Mouse (Mus musculus): ENCODE measurements at regions not wholly inside any gene's neighbourhood (a gene's known extent, or its start where the extent isn't known, plus 50 kb on each side); places are given as distances from the start of the nearest gene placed in this dataset.

GRCm38 (mm10) chr3:147919701-147920100, 1067.5 kb downstream of the Ttll7 start:
- no peak for DNase-seq (ENCODE audit: low spot score)
- intact Hi-C loops (cut with DNase I), result no loop called here

- DNase-seq (ENCODE audit: low spot score), result no peak
- intact Hi-C loops (cut with DNase I), result no loop called here
These were observed 1067.0 kb downstream of the Ttll7 start for GRCm38 (mm10) chr3:147919146-147919545.

GRCm38 (mm10) chr3:147896751-147897150, 1044.6 kb downstream of the Ttll7 start:
- no peak for DNase-seq (ENCODE audit: low spot score)
- intact Hi-C loops (cut with DNase I), result no loop called here

GRCm38 (mm10) chr3:147891682-147892081, 1039.5 kb downstream of the Ttll7 start:
- no peak for DNase-seq (ENCODE audit: low spot score)
- intact Hi-C loops (cut with DNase I), result no loop called here

- no peak for DNase-seq (ENCODE audit: low spot score)
- intact Hi-C loops (cut with DNase I), result no loop called here
These were observed 1034.2 kb downstream of the Ttll7 start for GRCm38 (mm10) chr3:147886261-147886893.

- DNase-seq (ENCODE audit: low spot score), result no peak
- intact Hi-C loops (cut with DNase I), result loop anchor here (1.0 kb wide), 1 partner anchor 13 kb away; no protein-coding TSS in a partner anchor
These were observed 1030.9 kb downstream of the Ttll7 start for GRCm38 (mm10) chr3:147882936-147883645.

GRCm38 (mm10) chr3:147878690-147879089, 1026.5 kb downstream of the Ttll7 start:
- intact Hi-C loops (cut with DNase I), result no loop called here
- no peak for DNase-seq (ENCODE audit: low spot score)

GRCm38 (mm10) chr3:147868281-147868680, 1016.1 kb downstream of the Ttll7 start:
- DNase-seq (ENCODE audit: low spot score), result no peak
- intact Hi-C loops (cut with DNase I), result no loop called here

GRCm38 (mm10) chr3:147853346-147853745, 1001.2 kb downstream of the Ttll7 start:
- DNase-seq (ENCODE audit: low spot score), result no peak
- intact Hi-C loops (cut with DNase I), result no loop called here

- no peak for DNase-seq (ENCODE audit: low spot score)
- intact Hi-C loops (cut with DNase I), result no loop called here
These were observed 1000.7 kb downstream of the Ttll7 start for GRCm38 (mm10) chr3:147852830-147853229.

GRCm38 (mm10) chr3:147841357-147841756, 989.2 kb downstream of the Ttll7 start:
- intact Hi-C loops (cut with DNase I), result no loop called here

GRCm38 (mm10) chr3:147838816-147839215, 986.6 kb downstream of the Ttll7 start:
- no peak for DNase-seq (ENCODE audit: low spot score)
- intact Hi-C loops (cut with DNase I), result no loop called here

More at GRCm38 (mm10) chr3:147841357-147841756, 989.2 kb downstream of the Ttll7 start:
- no peak for DNase-seq (ENCODE audit: low spot score)

GRCm38 (mm10) chr3:147835716-147836115, 983.5 kb downstream of the Ttll7 start:
- no peak for DNase-seq (ENCODE audit: low spot score)
- intact Hi-C loops (cut with DNase I), result no loop called here

- DNase-seq (ENCODE audit: low spot score), result no peak
- intact Hi-C loops (cut with DNase I), result no loop called here
These were observed 973.2 kb downstream of the Ttll7 start for GRCm38 (mm10) chr3:147825337-147825736.

GRCm38 (mm10) chr3:147824451-147824850, 972.3 kb downstream of the Ttll7 start:
- intact Hi-C loops (cut with DNase I), result no loop called here
- DNase-seq (ENCODE audit: low spot score), result no peak

- intact Hi-C loops (cut with DNase I), result no loop called here
- no peak for DNase-seq (ENCODE audit: low spot score)
These were observed 962.0 kb downstream of the Ttll7 start for GRCm38 (mm10) chr3:147814080-147814650.

GRCm38 (mm10) chr3:147802546-147802945, 950.4 kb downstream of the Ttll7 start:
- DNase-seq (ENCODE audit: low spot score), result no peak
- intact Hi-C loops (cut with DNase I), result no loop called here

- DNase-seq (ENCODE audit: low spot score), result no peak
- intact Hi-C loops (cut with DNase I), result no loop called here
These were observed 944.4 kb downstream of the Ttll7 start for GRCm38 (mm10) chr3:147796524-147796923.

GRCm38 (mm10) chr3:147795116-147795515, 942.9 kb downstream of the Ttll7 start:
- intact Hi-C loops (cut with DNase I), result no loop called here
- no peak for DNase-seq (ENCODE audit: low spot score)

- intact Hi-C loops (cut with DNase I), result no loop called here
- no peak for DNase-seq (ENCODE audit: low spot score)
These were observed 934.4 kb downstream of the Ttll7 start for GRCm38 (mm10) chr3:147786555-147786954.

GRCm38 (mm10) chr3:147750842-147751191, 898.6 kb downstream of the Ttll7 start:
- intact Hi-C loops (cut with DNase I), result no loop called here
- no peak for DNase-seq (ENCODE audit: low spot score)

Measured in heart, postnatal 25 days (tissue).